Mouse (Mus musculus): Measurements from ENCODE around the gene Klhl3. TPM values are rescaled to one million over a fixed set of nuclear protein-coding genes. Genes with fewer than 3 reads are reported as not detected.

Gene Klhl3
- total and polyA plus RNA-seq, 2 experiments from 2014 or later, result 12.2 to 12.6 TPM

DNA sequence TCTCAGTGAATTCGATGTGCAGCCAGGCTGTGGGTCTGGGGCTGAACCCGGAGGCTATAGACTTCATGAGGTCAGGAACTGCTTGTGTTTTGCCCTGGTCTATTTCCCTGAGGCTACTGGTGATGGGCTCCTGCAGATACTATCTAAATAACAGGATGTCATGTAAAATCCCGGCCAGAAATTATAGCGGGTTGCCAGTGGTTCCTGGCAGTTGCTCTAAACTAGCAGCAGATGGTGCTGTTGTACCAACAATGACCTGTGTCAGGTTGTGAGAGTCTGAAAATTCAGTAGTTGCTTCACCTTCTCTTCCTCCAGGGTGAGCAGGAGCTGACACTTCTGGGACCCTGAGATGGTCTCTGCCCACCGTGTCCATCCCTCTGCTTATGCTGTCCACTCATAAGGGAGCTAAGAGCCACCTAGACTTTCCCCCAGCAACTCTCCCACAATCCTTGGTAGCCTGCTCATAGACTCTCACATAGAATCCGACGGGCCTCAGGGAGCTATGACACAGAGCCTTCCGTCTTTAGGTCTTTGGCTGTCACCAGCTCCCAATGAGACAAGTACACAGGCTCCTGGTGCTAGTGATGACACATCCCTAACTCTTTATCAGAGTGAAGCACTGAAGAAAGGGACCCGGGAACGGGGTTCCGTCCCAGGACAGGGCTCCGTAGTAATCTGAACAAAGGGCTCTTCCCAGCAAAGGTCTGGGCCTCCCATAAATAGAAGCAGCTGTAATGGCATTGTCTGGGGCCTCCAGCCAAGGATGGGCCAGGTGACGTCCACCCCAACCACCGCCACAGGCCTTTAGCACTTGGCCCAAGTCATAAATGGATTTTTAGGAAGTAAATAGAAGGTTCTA, 101.1 kb downstream of the Klhl3 start:
- Histone ChIP-seq H3K4me2 (ENCODE audit: low read depth) (no peak overlapping the region), H3K9ac (no peak overlapping the region), H3K27ac (ENCODE audit: low read depth, low read length) (no peak overlapping the region), H3K27me3 (ENCODE audit: insufficient read depth, low read length) (no peaks in the 10 kb centered on the region), H3K4me3 (ENCODE audit: low read depth, low read length) (no peak overlapping the region), H3K4me1 (ENCODE audit: insufficient read depth) (no peaks in the 10 kb centered on the region), H3K36me3 (ENCODE audit: insufficient read depth) (peaks cover 4% of the 10 kb centered on the region), H3K9me3 (ENCODE audit: low read length) (no peaks in the 10 kb centered on the region)
- DNase-seq, result peak; percentile 89
- WGBS, result 62% methylated on average over 14 of the region's 14 CpGs
- TF ChIP-seq CTCF (IDR thresholded peaks at IDR 0.05; ENCODE audit: low read depth), result peak; percentile 89
- peak; percentile 84 for ATAC-seq

GRCm38 (mm10) chr13:58011526-58011925, 101.9 kb downstream of the Klhl3 start:
- TF ChIP-seq CTCF (IDR thresholded peaks at IDR 0.05; ENCODE audit: low read depth), result no peak
- ATAC-seq (no peak), DNase-seq (no peak)
- Histone ChIP-seq H3K4me2 (ENCODE audit: low read depth) (no peak overlapping the region), H3K36me3 (ENCODE audit: insufficient read depth) (peaks cover 4% of the 10 kb centered on the region), H3K4me3 (ENCODE audit: low read depth, low read length) (no peak overlapping the region), H3K4me1 (ENCODE audit: insufficient read depth) (no peaks in the 10 kb centered on the region), H3K9ac (no peak overlapping the region), H3K27me3 (ENCODE audit: insufficient read depth, low read length) (no peaks in the 10 kb centered on the region), H3K9me3 (ENCODE audit: low read length) (no peaks in the 10 kb centered on the region), H3K27ac (ENCODE audit: low read depth, low read length) (no peak overlapping the region)
- WGBS, result 74% methylated on average over 2 of the region's 2 CpGs

- Histone ChIP-seq H3K36me3 (ENCODE audit: insufficient read depth) (peaks cover 4% of the 10 kb centered on the region), H3K9ac (no peak overlapping the region), H3K4me3 (ENCODE audit: low read depth, low read length) (no peak overlapping the region), H3K4me2 (ENCODE audit: low read depth) (no peak overlapping the region), H3K27ac (ENCODE audit: low read depth, low read length) (no peak overlapping the region), H3K9me3 (ENCODE audit: low read length) (no peaks in the 10 kb centered on the region), H3K27me3 (ENCODE audit: insufficient read depth, low read length) (no peaks in the 10 kb centered on the region), H3K4me1 (ENCODE audit: insufficient read depth) (no peaks in the 10 kb centered on the region)
- no peak for DNase-seq
- ATAC-seq, result no peak
- no peak for TF ChIP-seq CTCF (IDR thresholded peaks at IDR 0.05; ENCODE audit: low read depth)
- 75% methylated on average over 7 of the region's 7 CpGs for WGBS
Measured at GRCm38 (mm10) chr13:58010416-58010815, 103.0 kb downstream of the Klhl3 start.

DNA sequence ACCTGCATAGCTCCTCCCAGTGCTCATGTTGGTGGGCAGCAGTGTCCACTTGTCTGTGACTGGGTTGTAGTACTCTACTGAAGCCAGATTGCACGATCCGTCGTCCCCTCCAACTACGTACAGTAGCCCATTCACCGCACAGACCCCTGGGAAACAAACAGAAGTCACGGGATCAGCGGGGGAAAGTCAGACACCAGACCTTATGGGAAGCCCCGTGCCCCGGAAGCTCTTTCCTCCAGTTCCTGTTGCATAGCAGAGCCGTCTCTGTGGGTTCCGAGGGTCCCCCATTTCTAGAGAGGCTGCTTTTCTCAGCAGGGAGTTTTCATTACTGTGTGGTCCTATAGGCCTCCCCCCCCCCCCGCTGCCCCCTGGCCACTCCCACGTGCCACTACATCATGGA, 104.1 kb downstream of the Klhl3 start:
- Histone ChIP-seq H3K9ac (no peak overlapping the region), H3K4me3 (ENCODE audit: low read depth, low read length) (no peak overlapping the region), H3K4me2 (ENCODE audit: low read depth) (no peak overlapping the region), H3K36me3 (ENCODE audit: insufficient read depth) (peaks cover 12% of the 10 kb centered on the region), H3K4me1 (ENCODE audit: insufficient read depth) (no peaks in the 10 kb centered on the region), H3K9me3 (ENCODE audit: low read length) (no peaks in the 10 kb centered on the region), H3K27ac (ENCODE audit: low read depth, low read length) (no peak overlapping the region), H3K27me3 (ENCODE audit: insufficient read depth, low read length) (no peaks in the 10 kb centered on the region)
- no peak for ATAC-seq
- 80% methylated on average over 13 of the region's 13 CpGs for WGBS
- TF ChIP-seq CTCF (IDR thresholded peaks at IDR 0.05; ENCODE audit: low read depth), result no peak
- DNase-seq, result no peak

DNA sequence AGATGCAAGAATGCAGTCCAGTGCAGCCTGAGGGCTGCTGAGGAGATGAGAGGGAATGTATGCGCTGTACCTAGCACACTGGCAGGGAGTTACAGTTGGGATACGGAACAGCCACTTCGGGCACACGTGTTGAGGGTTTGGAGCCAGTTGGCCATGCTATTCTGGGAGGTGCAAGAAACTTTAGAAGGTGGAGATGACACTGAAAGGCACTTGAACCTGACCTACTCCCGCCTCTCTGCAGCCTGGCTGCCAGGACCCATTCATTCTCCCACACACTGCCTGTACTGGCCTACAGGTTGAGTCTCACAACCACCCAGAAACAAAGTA, 105.4 kb downstream of the Klhl3 start:
- 82% methylated on average over 5 of the region's 5 CpGs for WGBS
- H3K4me1 ChIP-seq (ENCODE audit: insufficient read depth), result no peaks in the 10 kb centered on the region
- H3K27me3 ChIP-seq (ENCODE audit: insufficient read depth, low read length), result no peaks in the 10 kb centered on the region
- no peak overlapping the region for H3K4me3 ChIP-seq (ENCODE audit: low read depth, low read length)
- no peak overlapping the region for H3K9ac ChIP-seq
- H3K4me2 ChIP-seq (ENCODE audit: low read depth), result no peak overlapping the region
- no peaks in the 10 kb centered on the region for H3K9me3 ChIP-seq (ENCODE audit: low read length)
- H3K36me3 ChIP-seq (ENCODE audit: insufficient read depth), result peaks cover 21% of the 10 kb centered on the region
- TF ChIP-seq CTCF (IDR thresholded peaks at IDR 0.05; ENCODE audit: low read depth), result no peak
- no peak for DNase-seq
- ATAC-seq, result no peak
- H3K27ac ChIP-seq (ENCODE audit: low read depth, low read length), result no peak overlapping the region

- 56% methylated on average over 16 of the region's 16 CpGs for WGBS
- no peak for TF ChIP-seq CTCF (IDR thresholded peaks at IDR 0.05; ENCODE audit: low read depth)
- no peak for ATAC-seq
Measured at GRCm38 (mm10) chr13:58007256-58008037, 105.9 kb downstream of the Klhl3 start.

GRCm38 (mm10) chr13:58001792-58002191, 111.6 kb downstream of the Klhl3 start:
- Histone ChIP-seq H3K27ac (ENCODE audit: low read depth, low read length) (no peak overlapping the region), H3K4me2 (ENCODE audit: low read depth) (no peak overlapping the region), H3K4me1 (ENCODE audit: insufficient read depth) (no peaks in the 10 kb centered on the region), H3K9me3 (ENCODE audit: low read length) (no peaks in the 10 kb centered on the region), H3K9ac (no peak overlapping the region), H3K4me3 (ENCODE audit: low read depth, low read length) (no peak overlapping the region), H3K27me3 (ENCODE audit: insufficient read depth, low read length) (no peaks in the 10 kb centered on the region), H3K36me3 (ENCODE audit: insufficient read depth) (peaks cover 17% of the 10 kb centered on the region)
- WGBS, result 84% methylated on average over 3 of the region's 3 CpGs
- ATAC-seq, result no peak
- no peak for TF ChIP-seq CTCF (IDR thresholded peaks at IDR 0.05; ENCODE audit: low read depth)
- no peak for DNase-seq

More at GRCm38 (mm10) chr13:58007256-58008037, 105.9 kb downstream of the Klhl3 start:
- no peak overlapping the region for H3K4me2 ChIP-seq (ENCODE audit: low read depth)
- H3K9me3 ChIP-seq (ENCODE audit: low read length), result no peaks in the 10 kb centered on the region
- H3K27me3 ChIP-seq (ENCODE audit: insufficient read depth, low read length), result no peaks in the 10 kb centered on the region
- peaks cover 21% of the 10 kb centered on the region for H3K36me3 ChIP-seq (ENCODE audit: insufficient read depth)
- no peak overlapping the region for H3K9ac ChIP-seq
- no peaks in the 10 kb centered on the region for H3K4me1 ChIP-seq (ENCODE audit: insufficient read depth)
- no peak overlapping the region for H3K4me3 ChIP-seq (ENCODE audit: low read depth, low read length)
- DNase-seq, result no peak
- no peak overlapping the region for H3K27ac ChIP-seq (ENCODE audit: low read depth, low read length)
